Mouse (Mus musculus): ENCODE measurements around the gene Ep400. TPM values are rescaled to one million over a fixed set of nuclear protein-coding genes. Genes with fewer than 3 reads are reported as not detected.

The Ep400 gene
- polyA plus RNA-seq, 1 experiment from 2014 or later: 69.1 TPM

DNA sequence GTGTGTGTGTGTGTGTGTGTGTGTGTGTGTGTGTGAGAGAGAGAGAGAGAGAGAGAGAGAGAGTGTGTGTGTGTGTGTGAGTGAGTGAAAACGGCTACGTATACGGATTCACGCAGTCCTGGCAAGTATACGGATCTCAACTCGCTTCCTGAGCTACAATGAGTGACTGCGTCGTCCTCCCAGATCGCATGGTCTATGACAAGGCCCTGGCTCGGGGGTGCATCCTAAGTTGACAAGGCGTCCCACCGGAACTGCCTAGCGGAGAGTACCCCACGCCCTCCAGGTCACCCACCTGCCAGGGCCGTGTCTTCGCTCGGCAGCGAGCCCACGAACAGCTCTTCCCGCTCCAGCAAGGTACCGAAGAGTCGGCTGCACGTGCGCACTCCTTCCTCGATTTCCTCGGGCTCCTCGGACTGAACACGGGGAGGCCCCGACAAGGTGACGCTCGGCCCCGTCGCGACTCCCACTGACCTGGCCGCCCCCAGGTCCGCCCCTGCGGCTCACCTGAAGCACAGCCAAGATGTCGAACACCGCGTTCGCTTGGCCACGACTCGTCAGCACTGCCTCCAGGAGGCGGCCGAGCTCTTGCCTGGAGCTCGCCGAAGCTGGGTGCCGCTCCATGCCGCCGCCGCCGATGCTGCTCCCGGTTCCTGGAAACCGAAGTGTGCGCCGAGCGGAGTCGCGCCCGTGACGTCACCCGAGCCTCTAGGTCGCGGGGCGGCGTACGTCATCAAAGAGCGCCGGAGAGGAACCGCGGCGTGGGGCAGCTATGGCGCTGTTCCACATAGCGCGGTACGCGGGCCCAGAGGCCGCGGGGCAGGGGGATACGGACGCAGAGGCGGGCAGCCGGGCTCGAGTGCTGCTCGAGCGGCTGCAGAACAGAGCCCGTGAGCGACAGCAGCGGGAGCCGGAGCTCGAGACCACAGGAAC, 117.5 kb downstream of the Ep400 start, which contains the start of the genes Noc4l and Ddx51:
Noc4l (minus strand) TSS at position 699 of the 930 bp plus-strand sequence.
Ddx51 (plus strand) TSS at position 733 of the 930 bp plus-strand sequence.
- Histone ChIP-seq H3K4me3 (replicated peaks; ENCODE audit: low read length) (peak within 1 kb of the TSS; percentile 99), H3K27me3 (replicated peaks; ENCODE audit: control insufficient read depth, insufficient read depth, low read length) (no peaks in the 10 kb centered on the region), H3K9me3 (ENCODE audit: control insufficient read depth, low read length) (no peaks in the 10 kb centered on the region), H3K4me1 (replicated peaks; ENCODE audit: control insufficient read depth, insufficient read depth, low read length) (peaks cover 14% of the 10 kb centered on the region), H3K27ac (ENCODE audit: low read length) (peak within 1 kb of the TSS; percentile 47; the same call in 1 of the 2 replicates), H3K9ac (replicated peaks; ENCODE audit: low read depth, low read length) (peak within 1 kb of the TSS; percentile 86), H3K36me3 (ENCODE audit: control insufficient read depth, insufficient read depth) (peaks cover 31% of the 10 kb centered on the region), H3K4me2 (ENCODE audit: low read length) (peak within 1 kb of the TSS; percentile 93)
- under 1% methylated on average over 91 of the region's 91 CpGs for WGBS
- peak; percentile 79 for ATAC-seq

DNA sequence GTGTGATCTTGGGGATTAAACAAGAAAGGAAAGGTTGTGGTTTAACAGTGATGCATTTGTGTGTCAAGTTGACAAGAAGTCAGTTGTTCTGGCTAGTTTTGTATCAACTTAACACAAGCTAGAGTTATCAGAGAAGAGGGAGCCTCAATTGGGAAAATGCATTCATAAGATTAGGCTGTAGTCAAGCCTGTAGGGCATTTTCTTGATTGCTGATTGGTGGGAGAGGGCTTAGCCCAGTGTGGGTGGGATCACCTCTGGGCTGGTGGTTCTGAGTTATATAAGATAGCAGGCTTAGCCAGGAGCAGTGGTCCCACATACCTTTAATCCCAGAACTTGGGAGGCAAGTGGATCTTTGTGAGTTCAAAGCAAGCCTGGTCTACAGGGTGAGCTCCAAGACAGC, 124.1 kb downstream of the Ep400 start:
- H3K4me2 ChIP-seq (ENCODE audit: low read length): no peak overlapping the region
- H3K9me3 ChIP-seq (ENCODE audit: control insufficient read depth, low read length): no peaks in the 10 kb centered on the region
- peaks cover 19% of the 10 kb centered on the region for H3K36me3 ChIP-seq (ENCODE audit: control insufficient read depth, insufficient read depth)
- H3K27ac ChIP-seq (ENCODE audit: low read length): no peak overlapping the region
- no peaks in the 10 kb centered on the region for H3K4me1 ChIP-seq (replicated peaks; ENCODE audit: control insufficient read depth, insufficient read depth, low read length)
- ATAC-seq: no peak
- no peak overlapping the region for H3K4me3 ChIP-seq (replicated peaks; ENCODE audit: low read length)
- no peaks in the 10 kb centered on the region for H3K27me3 ChIP-seq (replicated peaks; ENCODE audit: control insufficient read depth, insufficient read depth, low read length)
- H3K9ac ChIP-seq (replicated peaks; ENCODE audit: low read depth, low read length): no peak overlapping the region

DNA sequence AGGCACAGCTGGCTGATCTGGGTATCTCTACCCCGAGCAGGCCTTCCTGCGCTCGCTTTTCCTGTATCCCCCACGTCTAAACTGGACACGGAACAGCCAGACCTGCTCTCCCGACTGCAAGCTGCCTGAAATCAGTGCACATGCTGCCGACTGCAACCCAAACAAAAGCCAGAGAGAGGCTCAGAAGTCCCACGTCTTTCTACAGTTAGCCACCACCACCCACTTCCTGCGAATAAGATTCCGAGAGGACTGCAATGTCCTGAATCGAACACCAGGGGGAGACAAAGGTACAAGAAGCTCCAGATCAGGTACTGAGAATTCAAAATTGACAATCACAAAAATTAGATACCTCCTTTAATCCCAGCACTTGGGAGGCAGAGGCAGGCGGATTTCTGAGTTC, 131.1 kb downstream of the Ep400 start:
- no peak overlapping the region for H3K4me3 ChIP-seq (replicated peaks; ENCODE audit: low read length)
- H3K36me3 ChIP-seq (ENCODE audit: control insufficient read depth, insufficient read depth): no peaks in the 10 kb centered on the region
- H3K4me2 ChIP-seq (ENCODE audit: low read length): no peak overlapping the region
- no peak for ATAC-seq
- H3K9me3 ChIP-seq (ENCODE audit: control insufficient read depth, low read length): no peaks in the 10 kb centered on the region
- WGBS: 25% methylated on average over 12 of the region's 12 CpGs
- H3K4me1 ChIP-seq (replicated peaks; ENCODE audit: control insufficient read depth, insufficient read depth, low read length): no peaks in the 10 kb centered on the region
- H3K9ac ChIP-seq (replicated peaks; ENCODE audit: low read depth, low read length): no peak overlapping the region
- no peaks in the 10 kb centered on the region for H3K27me3 ChIP-seq (replicated peaks; ENCODE audit: control insufficient read depth, insufficient read depth, low read length)
- no peak overlapping the region for H3K27ac ChIP-seq (ENCODE audit: low read length)

DNA sequence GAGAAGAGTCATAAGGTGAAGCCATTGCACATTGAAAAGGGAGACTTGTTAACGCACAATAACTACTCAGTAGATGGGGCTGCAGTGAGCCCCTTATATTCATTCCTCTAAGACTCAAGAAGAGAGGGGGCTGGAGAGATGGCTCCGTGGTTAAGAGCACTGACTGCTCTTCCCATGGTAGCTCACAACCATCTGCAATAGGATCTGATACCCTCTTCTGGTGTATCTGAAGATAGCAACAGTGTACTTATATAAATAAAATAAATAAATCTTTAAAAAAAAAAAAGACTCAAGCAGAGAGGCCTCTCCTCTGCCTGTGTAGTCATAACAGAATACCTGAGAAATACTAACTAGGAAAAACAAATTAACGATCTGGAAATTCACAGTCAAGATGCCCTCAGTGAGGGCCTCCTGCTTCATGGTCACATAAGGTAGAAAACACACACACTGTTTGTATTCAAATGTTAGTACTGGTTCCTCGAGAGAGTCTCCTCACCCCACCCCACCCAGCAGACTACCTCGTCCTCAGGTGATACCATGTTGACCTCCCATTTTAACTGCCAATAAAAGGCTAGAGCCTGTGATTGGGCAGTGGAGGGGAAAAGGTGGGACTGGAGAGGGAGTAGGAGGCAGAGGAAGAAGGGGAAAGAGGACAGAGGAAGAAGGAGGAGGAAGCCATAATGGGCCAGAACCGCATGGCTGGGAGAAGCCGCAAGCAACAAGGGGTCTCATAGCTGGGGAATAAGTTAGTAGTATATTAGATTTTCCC, 132.0 kb downstream of the Ep400 start:
- Histone ChIP-seq H3K9me3 (ENCODE audit: control insufficient read depth, low read length) (no peaks in the 10 kb centered on the region), H3K27ac (ENCODE audit: low read length) (no peak overlapping the region), H3K9ac (replicated peaks; ENCODE audit: low read depth, low read length) (no peak overlapping the region), H3K27me3 (replicated peaks; ENCODE audit: control insufficient read depth, insufficient read depth, low read length) (no peaks in the 10 kb centered on the region), H3K4me1 (replicated peaks; ENCODE audit: control insufficient read depth, insufficient read depth, low read length) (no peaks in the 10 kb centered on the region), H3K4me3 (replicated peaks; ENCODE audit: low read length) (no peak overlapping the region), H3K4me2 (ENCODE audit: low read length) (no peak overlapping the region), H3K36me3 (ENCODE audit: control insufficient read depth, insufficient read depth) (no peaks in the 10 kb centered on the region)
- no peak for ATAC-seq
- WGBS: 79% methylated on average over 7 of the region's 7 CpGs

DNA sequence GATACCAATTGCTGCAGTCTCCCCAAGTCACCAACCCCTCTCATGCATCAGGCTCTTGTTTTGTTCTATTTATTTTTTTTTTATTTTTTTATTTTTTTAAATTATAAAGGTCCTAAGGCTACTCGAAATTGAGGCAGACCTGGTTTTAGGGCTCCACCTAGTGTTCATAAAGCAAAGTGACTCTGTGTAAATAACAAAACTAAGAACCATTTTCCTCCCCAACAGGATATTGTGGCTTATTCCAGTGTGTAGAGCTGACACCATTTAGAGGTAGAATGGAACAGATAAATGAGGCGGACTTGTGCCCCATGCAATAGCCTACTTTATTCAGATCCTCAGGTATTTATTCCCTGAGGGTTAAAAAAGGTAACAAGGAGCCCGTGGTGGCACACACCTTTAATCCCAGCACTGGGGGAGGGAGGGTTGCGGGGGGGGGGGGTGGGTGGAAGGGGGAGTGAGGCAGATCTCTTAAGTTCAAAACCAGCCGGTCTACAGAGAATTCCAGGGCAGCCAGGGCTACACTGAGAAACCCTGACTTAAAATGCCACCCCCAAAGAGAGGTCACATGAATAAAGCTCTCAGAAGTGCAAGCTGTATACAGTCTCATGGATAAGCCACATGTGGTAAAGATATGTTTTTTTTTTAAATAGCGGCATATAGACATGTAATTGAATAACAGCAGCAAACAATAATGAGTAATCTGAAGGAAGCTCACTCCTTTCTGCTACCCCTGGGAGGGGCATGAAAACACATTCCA, 134.4 kb downstream of the Ep400 start:
- no peak overlapping the region for H3K4me2 ChIP-seq (ENCODE audit: low read length)
- H3K27me3 ChIP-seq (replicated peaks; ENCODE audit: control insufficient read depth, insufficient read depth, low read length): no peaks in the 10 kb centered on the region
- no peak overlapping the region for H3K9ac ChIP-seq (replicated peaks; ENCODE audit: low read depth, low read length)
- H3K4me1 ChIP-seq (replicated peaks; ENCODE audit: control insufficient read depth, insufficient read depth, low read length): no peaks in the 10 kb centered on the region
- H3K9me3 ChIP-seq (ENCODE audit: control insufficient read depth, low read length): no peaks in the 10 kb centered on the region
- H3K4me3 ChIP-seq (replicated peaks; ENCODE audit: low read length): no peak overlapping the region
- WGBS: 45% methylated on average over 6 of the region's 6 CpGs
- no peak overlapping the region for H3K27ac ChIP-seq (ENCODE audit: low read length)
- no peaks in the 10 kb centered on the region for H3K36me3 ChIP-seq (ENCODE audit: control insufficient read depth, insufficient read depth)
- ATAC-seq: peak; percentile 36; the same call in 1 of the 2 replicates

DNA sequence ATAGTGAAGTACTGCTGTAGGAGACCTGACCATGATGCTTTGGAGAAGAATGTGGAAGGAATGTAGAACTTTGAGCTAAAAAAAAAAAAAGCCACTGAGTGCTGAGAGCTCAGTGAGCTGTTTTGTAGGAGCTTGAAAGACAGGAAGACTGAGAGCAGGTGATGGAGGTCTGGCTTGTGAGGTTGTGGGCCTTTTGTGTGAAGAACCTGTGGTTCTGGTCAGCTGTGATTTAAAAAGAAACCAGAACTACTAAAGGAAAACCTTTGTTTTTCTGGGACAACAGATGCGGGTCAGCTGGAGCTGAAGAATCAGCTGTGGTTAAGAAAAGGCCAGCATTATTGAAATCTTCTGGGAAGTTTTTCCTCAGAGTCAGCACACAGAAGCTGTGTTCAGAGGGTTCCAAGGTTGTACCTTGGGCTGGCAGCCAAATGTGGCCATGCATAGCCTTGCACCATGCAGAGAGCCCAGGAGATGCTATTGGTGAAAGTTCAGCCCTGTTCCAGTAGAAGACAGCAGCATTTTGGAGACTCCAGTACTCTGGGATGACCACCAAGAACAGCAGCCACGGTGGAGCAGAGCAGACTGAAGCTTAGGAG, 140.9 kb downstream of the Ep400 start:
- Histone ChIP-seq H3K4me3 (replicated peaks; ENCODE audit: low read length) (no peak overlapping the region), H3K4me1 (replicated peaks; ENCODE audit: control insufficient read depth, insufficient read depth, low read length) (no peaks in the 10 kb centered on the region), H3K27ac (ENCODE audit: low read length) (no peak overlapping the region), H3K4me2 (ENCODE audit: low read length) (no peak overlapping the region), H3K9me3 (ENCODE audit: control insufficient read depth, low read length) (no peaks in the 10 kb centered on the region), H3K27me3 (replicated peaks; ENCODE audit: control insufficient read depth, insufficient read depth, low read length) (no peaks in the 10 kb centered on the region), H3K9ac (replicated peaks; ENCODE audit: low read depth, low read length) (no peak overlapping the region), H3K36me3 (ENCODE audit: control insufficient read depth, insufficient read depth) (no peaks in the 10 kb centered on the region)
- WGBS: 77% methylated on average over 2 of the region's 2 CpGs
- ATAC-seq: no peak

DNA sequence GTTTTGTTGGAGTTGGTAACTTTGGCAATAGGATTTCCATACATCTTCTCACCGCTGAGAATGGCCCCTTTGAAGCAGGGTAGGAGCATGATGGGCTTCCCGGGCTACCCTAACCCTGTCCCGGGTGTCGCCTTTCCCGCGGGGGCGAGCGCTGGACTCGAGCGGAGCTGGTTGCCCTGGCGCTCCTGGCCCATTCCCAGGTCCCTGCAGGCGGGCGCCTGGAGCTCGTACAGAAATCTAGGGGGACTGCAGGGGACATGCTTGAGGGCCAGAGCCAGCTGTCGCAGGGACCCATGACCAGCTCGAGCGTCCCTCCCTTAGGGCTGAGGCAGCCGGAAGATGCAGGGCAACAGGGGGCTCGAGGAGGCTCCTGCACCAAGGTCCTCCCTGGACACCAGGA, 142.4 kb downstream of the Ep400 start:
- Histone ChIP-seq H3K9ac (replicated peaks; ENCODE audit: low read depth, low read length) (no peak overlapping the region), H3K27ac (ENCODE audit: low read length) (no peak overlapping the region), H3K27me3 (replicated peaks; ENCODE audit: control insufficient read depth, insufficient read depth, low read length) (no peaks in the 10 kb centered on the region), H3K4me3 (replicated peaks; ENCODE audit: low read length) (no peak overlapping the region), H3K36me3 (ENCODE audit: control insufficient read depth, insufficient read depth) (no peaks in the 10 kb centered on the region), H3K4me1 (replicated peaks; ENCODE audit: control insufficient read depth, insufficient read depth, low read length) (no peaks in the 10 kb centered on the region), H3K9me3 (ENCODE audit: control insufficient read depth, low read length) (no peaks in the 10 kb centered on the region), H3K4me2 (ENCODE audit: low read length) (no peak overlapping the region)
- no peak for ATAC-seq
- 34% methylated on average over 19 of the region's 19 CpGs for WGBS

DNA sequence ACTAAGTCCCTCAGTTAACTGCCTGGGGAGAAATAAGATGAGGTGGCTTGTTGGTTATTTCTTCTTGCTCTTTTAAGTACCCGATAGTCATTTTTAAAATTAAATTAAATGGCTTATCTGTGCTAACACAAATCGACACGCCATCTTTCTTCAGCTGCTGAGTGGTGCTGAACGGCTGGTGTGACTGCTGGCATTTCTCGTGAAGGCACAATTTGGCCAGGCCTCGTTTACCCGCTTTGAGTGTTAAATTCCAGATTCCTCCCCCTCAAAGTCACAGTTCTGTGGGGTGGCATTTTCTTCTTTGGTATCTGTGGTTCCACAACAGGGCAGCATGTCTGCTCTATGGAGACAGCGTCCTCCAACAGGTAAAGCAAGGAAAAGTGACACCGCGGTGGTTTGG, 143.2 kb downstream of the Ep400 start:
- no peaks in the 10 kb centered on the region for H3K27me3 ChIP-seq (replicated peaks; ENCODE audit: control insufficient read depth, insufficient read depth, low read length)
- no peaks in the 10 kb centered on the region for H3K36me3 ChIP-seq (ENCODE audit: control insufficient read depth, insufficient read depth)
- no peak overlapping the region for H3K4me2 ChIP-seq (ENCODE audit: low read length)
- H3K9me3 ChIP-seq (ENCODE audit: control insufficient read depth, low read length): no peaks in the 10 kb centered on the region
- ATAC-seq: no peak
- no peaks in the 10 kb centered on the region for H3K4me1 ChIP-seq (replicated peaks; ENCODE audit: control insufficient read depth, insufficient read depth, low read length)
- no peak overlapping the region for H3K4me3 ChIP-seq (replicated peaks; ENCODE audit: low read length)
- H3K27ac ChIP-seq (ENCODE audit: low read length): no peak overlapping the region
- 73% methylated on average over 10 of the region's 10 CpGs for WGBS
- no peak overlapping the region for H3K9ac ChIP-seq (replicated peaks; ENCODE audit: low read depth, low read length)
